Mouse (Mus musculus) cortical plate, adult 2 months (tissue): ENCODE data around the gene Erbb4. TPM values are rescaled to one million over a fixed set of nuclear protein-coding genes. Genes with fewer than 3 reads are reported as not detected.

ENCODE experiments used
- H3K27ac ChIP-seq: fragments of 200-500 bp; 2 replicates; pipeline ENCODE4 v1.5.1; 2012; ENCODE audit warnings: low read length, control low read depth, inconsistent platforms; ENCODE audit not compliant: insufficient read depth
- H3K4me1 ChIP-seq: fragments of 200-500 bp; 2 replicates; pipeline ENCODE4 v1.6.1; 2011; ENCODE audit warnings: low read length; ENCODE audit not compliant: control insufficient read depth, insufficient read depth
- H3K4me3 ChIP-seq: fragments of 200-500 bp; 2 replicates; pipeline ENCODE4 v1.5.1; 2011; ENCODE audit warnings: mild to moderate bottlenecking, low read length, control low read depth; ENCODE audit not compliant: insufficient read depth
- CTCF ChIP-seq: fragments of 200-500 bp; IDR thresholded peaks from 2 replicates; pipeline ENCODE4 v1.5.1; 2011; ENCODE audit warnings: mild to moderate bottlenecking, control low read depth, low read length; ENCODE audit not compliant: insufficient read depth; ENCODE audit errors: extremely low read depth
- POLR2A ChIP-seq: fragments of 200-500 bp; IDR thresholded peaks from 2 replicates; pipeline ENCODE4 v1.6.1; 2011; ENCODE audit warnings: mild to moderate bottlenecking, low read length, control low read depth; ENCODE audit not compliant: insufficient read depth; ENCODE audit errors: extremely low read depth
- polyA plus RNA-seq: library from polyadenylated mRNA; depleted of rRNA; stranded (reverse); fragments of >200 nt; gene quantifications from 2 replicates; pipeline ENCODE4 v1.2.3, GENCODE M21; 2012

Gene Erbb4
- polyA plus RNA-seq, 1 experiment: 11.4 TPM

- Histone ChIP-seq H3K27ac (no peak overlapping the region), H3K4me1 (no peaks in the 10 kb centered on the region), H3K4me3 (no peak overlapping the region)
- no peak for TF ChIP-seq POLR2A
- no peak for TF ChIP-seq CTCF
Observed at GRCm38 (mm10) chr1:68874954-68875353, 232.9 kb downstream of the Erbb4 start.

GRCm38 (mm10) chr1:68873635-68874020, 234.2 kb downstream of the Erbb4 start:
- Histone ChIP-seq H3K4me1 (no peaks in the 10 kb centered on the region), H3K27ac (no peak overlapping the region), H3K4me3 (no peak overlapping the region)
- no peak for TF ChIP-seq POLR2A
- no peak for TF ChIP-seq CTCF

DNA sequence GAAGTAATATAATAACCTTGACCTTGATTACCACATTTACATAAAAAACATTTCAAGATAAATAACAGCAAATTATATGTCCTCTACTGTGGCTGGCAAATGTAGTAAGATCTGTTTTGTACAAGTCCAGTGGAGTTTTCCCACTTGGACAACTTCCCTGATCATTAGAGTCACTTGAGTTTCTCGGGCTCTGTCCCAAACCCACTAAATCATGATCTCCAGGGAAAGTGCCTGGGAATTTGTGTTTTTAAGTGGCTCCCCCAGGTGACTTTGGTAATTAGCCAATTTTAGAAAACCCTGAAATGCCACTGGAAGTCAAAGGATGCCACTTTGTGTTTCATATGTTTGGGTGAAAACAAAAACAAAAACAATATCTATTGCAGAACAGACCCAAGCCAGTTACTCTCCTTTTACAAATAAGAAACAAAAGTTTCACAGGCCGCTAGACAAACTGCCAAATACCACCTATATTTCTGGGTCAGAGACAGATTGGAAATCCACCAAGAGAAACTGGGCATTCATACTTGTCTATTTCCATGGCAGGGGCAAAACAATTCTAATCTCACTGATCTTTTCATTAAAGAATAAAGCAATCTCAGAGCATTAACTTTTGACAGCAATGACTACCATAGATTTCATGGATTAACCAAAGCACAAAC, 234.8 kb downstream of the Erbb4 start:
- no peaks in the 10 kb centered on the region for H3K4me1 ChIP-seq
- H3K4me3 ChIP-seq: no peak overlapping the region
- no peak overlapping the region for H3K27ac ChIP-seq
- no peak for TF ChIP-seq POLR2A
- TF ChIP-seq CTCF: no peak

DNA sequence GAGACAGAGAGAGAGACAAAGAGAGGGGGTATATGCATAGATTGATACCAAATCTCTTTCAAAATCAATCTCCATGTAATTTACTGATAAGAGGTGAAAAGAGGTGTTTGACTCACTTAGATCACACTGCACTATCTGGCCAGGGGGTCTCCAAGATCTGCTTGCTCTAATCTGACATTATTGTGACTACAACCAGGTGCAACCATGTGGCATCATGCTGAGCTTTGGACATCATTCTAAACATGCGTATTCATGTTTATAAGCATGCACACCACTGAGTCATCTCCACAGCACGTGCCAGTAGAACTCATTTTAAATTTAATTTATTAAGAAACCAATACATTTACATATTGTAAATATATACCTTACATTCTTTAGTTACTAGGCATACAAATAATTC, 247.5 kb downstream of the Erbb4 start:
- Histone ChIP-seq H3K4me3 (no peak overlapping the region), H3K4me1 (no peaks in the 10 kb centered on the region), H3K27ac (no peak overlapping the region)
- no peak for TF ChIP-seq POLR2A
- TF ChIP-seq CTCF: no peak

GRCm38 (mm10) chr1:68859480-68859879, 248.4 kb downstream of the Erbb4 start:
- no peak overlapping the region for H3K4me3 ChIP-seq
- H3K27ac ChIP-seq: no peak overlapping the region
- TF ChIP-seq CTCF: no peak
- TF ChIP-seq POLR2A: no peak
- no peaks in the 10 kb centered on the region for H3K4me1 ChIP-seq

DNA sequence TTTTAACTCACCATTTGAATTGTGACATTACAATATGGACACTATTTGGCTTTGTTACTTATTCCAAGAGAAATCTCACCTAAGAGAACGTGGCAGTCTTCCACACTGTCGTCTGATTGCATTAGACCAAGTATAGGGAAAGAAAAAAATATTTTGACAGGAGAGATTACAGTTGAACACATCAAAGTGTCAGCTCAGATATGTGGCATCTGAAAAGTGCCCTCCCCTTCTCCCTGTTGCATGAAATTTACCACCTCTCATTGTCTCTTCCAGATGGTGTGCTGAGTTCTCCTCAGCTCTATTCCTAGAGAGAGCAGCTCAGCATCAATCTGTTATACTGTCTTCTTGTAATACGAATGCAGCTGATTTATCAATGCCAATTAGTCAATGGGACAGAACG, 268.5 kb downstream of the Erbb4 start:
- Histone ChIP-seq H3K4me1 (no peaks in the 10 kb centered on the region), H3K4me3 (no peak overlapping the region), H3K27ac (no peak overlapping the region)
- TF ChIP-seq CTCF: no peak
- no peak for TF ChIP-seq POLR2A

GRCm38 (mm10) chr1:68834686-68835085, 273.2 kb downstream of the Erbb4 start:
- Histone ChIP-seq H3K4me1 (no peaks in the 10 kb centered on the region), H3K27ac (no peak overlapping the region), H3K4me3 (no peak overlapping the region)
- no peak for TF ChIP-seq CTCF
- no peak for TF ChIP-seq POLR2A

- H3K4me1 ChIP-seq: no peaks in the 10 kb centered on the region
- TF ChIP-seq CTCF (no peak), POLR2A (no peak)
- no peak overlapping the region for H3K4me3 ChIP-seq
- no peak overlapping the region for H3K27ac ChIP-seq
Observed at GRCm38 (mm10) chr1:68832101-68832500, 275.8 kb downstream of the Erbb4 start.

GRCm38 (mm10) chr1:68831575-68831974, 276.3 kb downstream of the Erbb4 start:
- Histone ChIP-seq H3K4me1 (no peaks in the 10 kb centered on the region), H3K27ac (no peak overlapping the region), H3K4me3 (no peak overlapping the region)
- TF ChIP-seq CTCF (no peak), POLR2A (no peak)

DNA sequence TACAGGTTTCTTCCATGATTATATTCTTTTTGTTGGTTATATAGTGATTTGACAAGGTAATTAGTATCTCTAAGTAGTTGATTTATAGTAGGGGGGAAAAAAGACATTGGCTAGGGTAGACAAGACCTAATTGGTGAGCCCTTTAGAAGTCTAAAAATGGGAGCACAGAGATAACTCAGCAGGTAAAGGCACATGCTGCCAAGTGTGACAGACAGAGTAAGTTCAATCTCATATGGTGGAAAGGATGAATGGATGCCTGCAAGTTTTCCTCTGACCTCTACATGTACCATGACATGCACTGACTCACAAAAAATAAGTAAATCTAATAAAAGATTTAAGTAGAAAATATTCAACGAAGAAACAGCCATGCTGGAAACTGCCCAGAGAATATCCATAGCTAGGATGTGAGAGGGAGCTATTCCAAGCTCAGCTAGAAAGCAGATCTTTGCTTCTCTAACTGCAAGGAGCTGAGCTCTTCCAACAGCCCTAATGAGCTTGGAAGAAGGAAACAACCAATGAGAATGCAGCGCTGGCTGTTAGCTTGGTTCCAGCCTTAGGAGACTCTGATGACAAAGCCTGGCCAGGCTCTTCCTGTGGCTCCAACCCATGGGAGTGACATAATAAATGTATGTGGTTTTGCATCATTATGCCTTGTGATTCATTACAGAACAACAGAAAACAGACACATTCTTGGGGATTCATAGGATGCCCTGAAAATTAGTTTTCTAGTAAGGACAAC, 277.2 kb downstream of the Erbb4 start:
- TF ChIP-seq CTCF: no peak
- TF ChIP-seq POLR2A: no peak

More for the DNA sequence above, 277.2 kb downstream of the Erbb4 start:
- H3K27ac ChIP-seq: no peak overlapping the region
- no peak overlapping the region for H3K4me3 ChIP-seq
- no peaks in the 10 kb centered on the region for H3K4me1 ChIP-seq
